8 mouse cellular contexts compared by ENCODE assay signal in the genomic region with DNA sequence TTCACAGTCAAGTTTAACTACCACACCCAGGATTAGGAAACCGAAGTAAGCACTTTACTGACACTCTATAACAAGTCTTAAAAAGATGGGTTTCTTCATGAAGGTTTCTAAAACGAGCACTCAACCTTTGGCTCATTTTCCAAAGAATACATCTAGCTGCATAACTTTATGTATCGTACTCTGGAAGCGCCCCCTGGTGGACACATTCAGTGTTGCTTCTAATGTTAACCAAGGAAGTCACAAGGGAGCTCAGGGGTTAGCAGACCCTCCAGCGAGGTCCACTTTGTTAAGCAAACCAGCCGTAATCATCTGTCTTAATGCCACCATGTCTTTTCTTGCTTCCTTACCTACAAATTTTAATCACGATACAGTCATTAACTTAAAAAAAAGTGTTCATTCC. TPM values are rescaled to one million over a fixed set of nuclear protein-coding genes. Genes with fewer than 3 reads are reported as not detected.
A peak's percentile ranks its signal among the peaks of the same experiment; 100 is the strongest.
DNase-seq lines count a peak whose midpoint lies in the region; ATAC-seq and TF ChIP-seq lines count a peak whose summit lies in the region.

No protein-coding gene starts in this region.

- 26% methylated on average over 7 of the region's 7 CpGs for whole genome bisulfite sequencing in intestine, postnatal 0 days
- WGBS in intestine, embryonic 16.5 days: 34% methylated on average over 7 of the region's 7 CpGs
- 22% methylated on average over 7 of the region's 7 CpGs for WGBS in liver, adult 2 months

- TF ChIP-seq POLR2A in liver, adult 2 months (IDR thresholded peaks at IDR 0.05; ENCODE audit: extremely low read depth, insufficient read depth, low read length): no peak

- no peaks in the 10 kb centered on the region for H3K4me1 ChIP-seq in intestine, postnatal 0 days (replicated peaks; ENCODE audit: control insufficient read depth, insufficient read depth, low read length)
- no peaks in the 10 kb centered on the region for H3K4me1 ChIP-seq in intestine, embryonic 16.5 days (ENCODE audit: control insufficient read depth, insufficient read depth, low read length)
- peaks cover 3% of the 10 kb centered on the region for H3K4me1 ChIP-seq in liver, adult 2 months (ENCODE audit: control insufficient read depth, insufficient read depth, low read length)

- no peaks in the 10 kb centered on the region for H3K27me3 ChIP-seq in intestine, postnatal 0 days (replicated peaks; ENCODE audit: control insufficient read depth, insufficient read depth, low read length)
- no peaks in the 10 kb centered on the region for H3K27me3 ChIP-seq in intestine, embryonic 16.5 days (replicated peaks; ENCODE audit: control insufficient read depth, insufficient read depth, low read length)
- no peaks in the 10 kb centered on the region for H3K27me3 ChIP-seq in liver, adult 2 months (ENCODE audit: control insufficient read depth, insufficient read depth, low read length)

- DNase-seq in adrenal gland, postnatal 10 days: peak; percentile 86
- peak; percentile 51 for DNase-seq in embryo, embryonic 11.5 days (ENCODE audit: low read depth, low spot score)
- DNase-seq in induced T-regulatory cell, adult 2 months (ENCODE audit: low read depth): peak; percentile 87
- peak; percentile 39 for DNase-seq in liver, adult 2 months (ENCODE audit: extremely low read depth, low read depth, low spot score)
- peak; percentile 84 for DNase-seq in retina, postnatal 1 day
- DNase-seq in thymus, postnatal 36 days: peak; percentile 59 to 75

- no peak overlapping the region for H3K4me3 ChIP-seq in intestine, postnatal 0 days (ENCODE audit: low read depth, low read length)
- H3K4me3 ChIP-seq in intestine, embryonic 16.5 days (ENCODE audit: low read length): no peak overlapping the region
- no peak overlapping the region for H3K4me3 ChIP-seq in liver, adult 2 months (ENCODE audit: insufficient read depth, low read depth, low read length)

- no peak for ATAC-seq in intestine, postnatal 0 days
- no peak for ATAC-seq in intestine, embryonic 16.5 days

- no peak overlapping the region for H3K4me2 ChIP-seq in intestine, postnatal 0 days (replicated peaks; ENCODE audit: low read depth)
- no peak overlapping the region for H3K4me2 ChIP-seq in intestine, embryonic 16.5 days (ENCODE audit: low read depth, low read length)

- no peaks in the 10 kb centered on the region for H3K36me3 ChIP-seq in intestine, postnatal 0 days (ENCODE audit: control insufficient read depth, insufficient read depth)
- H3K36me3 ChIP-seq in intestine, embryonic 16.5 days (ENCODE audit: control insufficient read depth, insufficient read depth, low read length): no peaks in the 10 kb centered on the region
- H3K36me3 ChIP-seq in liver, adult 2 months (ENCODE audit: control insufficient read depth, insufficient read depth, low read length): no peaks in the 10 kb centered on the region

- H3K79me2 ChIP-seq in liver, adult 2 months (ENCODE audit: control insufficient read depth, insufficient read depth, low read length): no peaks in the 10 kb centered on the region

- H3K27ac ChIP-seq in intestine, postnatal 0 days (ENCODE audit: low read depth, low read length): no peak overlapping the region
- no peak overlapping the region for H3K27ac ChIP-seq in intestine, embryonic 16.5 days (ENCODE audit: low read length)
- H3K27ac ChIP-seq in liver, adult 2 months (replicated peaks; ENCODE audit: insufficient read depth, low read depth, low read length): no peak overlapping the region

- no peaks in the 10 kb centered on the region for H3K9me3 ChIP-seq in intestine, postnatal 0 days (ENCODE audit: control insufficient read depth)
- no peaks in the 10 kb centered on the region for H3K9me3 ChIP-seq in intestine, embryonic 16.5 days (ENCODE audit: control insufficient read depth, low read length)

- peak; percentile 83 for TF ChIP-seq CTCF in intestine, postnatal 0 days (IDR thresholded peaks at IDR 0.05; ENCODE audit: low read depth)
- peak; percentile 25; the same call in 1 of the 2 replicates for TF ChIP-seq CTCF in liver, adult 2 months (IDR thresholded peaks at IDR 0.05; ENCODE audit: low read depth, low read length)

- H3K9ac ChIP-seq in intestine, postnatal 0 days (ENCODE audit: low read depth, low read length): no peak overlapping the region
- H3K9ac ChIP-seq in intestine, embryonic 16.5 days (ENCODE audit: low read depth, low read length): no peak overlapping the region
- no peak overlapping the region for H3K9ac ChIP-seq in liver, adult 2 months (ENCODE audit: low read depth, low read length)

RNA-seq across cellular contexts. Expression of a gene that starts 26.3 kb away (rescaled TPM):
- polyA plus RNA-seq in intestine, postnatal 0 days (2015; fragmentation: Nextera tagmentation; extraction: Ambion mirVana): 17.5 and 19.5 TPM in 2 replicates
- 31.1 and 31.3 TPM in 2 replicates for polyA plus RNA-seq in intestine, embryonic 16.5 days (2015; fragmentation: Nextera tagmentation; extraction: Ambion mirVana)
- total RNA-seq in adrenal gland, postnatal 10 days (2021): 10 to 100 TPM; 40.5 to 41.1 TPM
- total RNA-seq in liver, adult 2 months (2014; rRNA removed): 10.5 and 11.6 TPM in 2 replicates
- polyA plus RNA-seq in liver, adult 2 months (2012; rRNA removed): 5.2 and 5.5 TPM in 2 replicates

RNA-seq across cellular contexts. Expression of a gene that starts 49.9 kb away (rescaled TPM):
- 6.0 and 6.4 TPM in 2 replicates for polyA plus RNA-seq in intestine, postnatal 0 days (2015; fragmentation: Nextera tagmentation; extraction: Ambion mirVana)
- polyA plus RNA-seq in intestine, embryonic 16.5 days (2015; fragmentation: Nextera tagmentation; extraction: Ambion mirVana): 8.3 and 8.7 TPM in 2 replicates
- total RNA-seq in adrenal gland, postnatal 10 days (2021): 10 to 100 TPM; 14.9 to 17.6 TPM
- total RNA-seq in liver, adult 2 months (2014; rRNA removed): 2.8 and 3.1 TPM in 2 replicates
- 1.5 and 1.7 TPM in 2 replicates for polyA plus RNA-seq in liver, adult 2 months (2012; rRNA removed)
